Mouse (Mus musculus) bone marrow, adult 2 months (tissue): Measurements from ENCODE around the gene Fam198b.

Experiments used
- CTCF ChIP-seq: fragments of 200-500 bp; IDR thresholded peaks from 2 replicates; pipeline ENCODE4 v1.5.1; 2011; ENCODE audit warnings: low read length, control low read depth; ENCODE audit not compliant: control insufficient read depth, insufficient read depth
- POLR2A ChIP-seq: fragments of 200-500 bp; IDR thresholded peaks from 2 replicates; pipeline ENCODE4 v1.6.1; 2011; ENCODE audit warnings: low read depth, mild to moderate bottlenecking, control low read depth, low read length, borderline replicate concordance; ENCODE audit not compliant: control insufficient read depth

GRCm38 (mm10) chr3:79875471-79875870 lies 8.9 kb upstream of the Fam198b start:
- TF ChIP-seq CTCF (no peak), POLR2A (no peak)
